Mouse (Mus musculus) kidney, embryonic 14.5 days (tissue): Measurements from ENCODE around the gene Gm17655. TPM values are rescaled to one million over a fixed set of nuclear protein-coding genes. Genes with fewer than 3 reads are reported as not detected.

Source experiments
- ATAC-seq: fragments of 200-750 bp; cut with Nextera tagmentation; 2 replicates; pipeline ENCODE4 v1.8.0; 2017; ENCODE audit warnings: moderate number of reproducible peaks, mild to moderate bottlenecking, moderate TSS enrichment, moderate library complexity; ENCODE audit not compliant: low FRiP score, low TSS enrichment
- H3K27ac ChIP-seq: fragments of 300-500 bp; sonication (generic); 2 replicates; pipeline ENCODE4 v1.5.1; 2014; ENCODE audit warnings: low read depth, mild to moderate bottlenecking, low read length, moderate library complexity, mixed read lengths
- H3K27me3 ChIP-seq: fragments of 300-500 bp; sonication (generic); 2 replicates; pipeline ENCODE4 v1.6.1; 2014; ENCODE audit warnings: mild to moderate bottlenecking, low read length; ENCODE audit not compliant: control insufficient read depth, insufficient read depth
- H3K36me3 ChIP-seq: fragments of 300-500 bp; sonication (generic); 2 replicates; pipeline ENCODE4 v1.6.1; 2014; ENCODE audit warnings: low read length, mixed read lengths; ENCODE audit not compliant: control insufficient read depth, insufficient read depth
- H3K4me1 ChIP-seq: fragments of 300-500 bp; sonication (generic); 2 replicates; pipeline ENCODE4 v1.6.1; 2014; ENCODE audit warnings: low read length, mixed read lengths; ENCODE audit not compliant: control insufficient read depth, insufficient read depth
- H3K4me2 ChIP-seq: fragments of 300-500 bp; sonication (generic); replicated peaks from 2 replicates; pipeline ENCODE4 v1.6.1; 2014; ENCODE audit warnings: low read depth, mild to moderate bottlenecking, low read length
- H3K4me3 ChIP-seq: fragments of 300-500 bp; sonication (generic); 2 replicates; pipeline ENCODE4 v1.5.1; 2014; ENCODE audit warnings: mild to moderate bottlenecking, low read length
- H3K9ac ChIP-seq: fragments of 300-500 bp; sonication (generic); 2 replicates; pipeline ENCODE4 v1.6.1; 2014; ENCODE audit warnings: low read depth, mild to moderate bottlenecking, low read length, moderate library complexity
- H3K9me3 ChIP-seq: fragments of 300-500 bp; sonication (generic); 2 replicates; pipeline ENCODE4 v1.6.1; 2016; ENCODE audit warnings: low read length; ENCODE audit not compliant: control insufficient read depth
- WGBS: fragments of 180-500 bp; shearing (Covaris S2); extraction: QIAGEN DNeasy Blood & Tissue Kit; methylation state at CpG from one replicate; pipeline ENCODE4 v1.1.7; 2014; 5-methylcytosine and 5-hydroxymethylcytosine counted together
- polyA plus RNA-seq: library from polyadenylated mRNA; unstranded; fragments of >200 nt; fragmentation: Nextera tagmentation; extraction: Ambion mirVana; gene quantifications from 2 replicates; pipeline ENCODE4 v1.2.1, GENCODE M21; 2014

Gene Gm17655
- polyA plus RNA-seq, 1 experiment from 2014 or later: 5.3 TPM

DNA sequence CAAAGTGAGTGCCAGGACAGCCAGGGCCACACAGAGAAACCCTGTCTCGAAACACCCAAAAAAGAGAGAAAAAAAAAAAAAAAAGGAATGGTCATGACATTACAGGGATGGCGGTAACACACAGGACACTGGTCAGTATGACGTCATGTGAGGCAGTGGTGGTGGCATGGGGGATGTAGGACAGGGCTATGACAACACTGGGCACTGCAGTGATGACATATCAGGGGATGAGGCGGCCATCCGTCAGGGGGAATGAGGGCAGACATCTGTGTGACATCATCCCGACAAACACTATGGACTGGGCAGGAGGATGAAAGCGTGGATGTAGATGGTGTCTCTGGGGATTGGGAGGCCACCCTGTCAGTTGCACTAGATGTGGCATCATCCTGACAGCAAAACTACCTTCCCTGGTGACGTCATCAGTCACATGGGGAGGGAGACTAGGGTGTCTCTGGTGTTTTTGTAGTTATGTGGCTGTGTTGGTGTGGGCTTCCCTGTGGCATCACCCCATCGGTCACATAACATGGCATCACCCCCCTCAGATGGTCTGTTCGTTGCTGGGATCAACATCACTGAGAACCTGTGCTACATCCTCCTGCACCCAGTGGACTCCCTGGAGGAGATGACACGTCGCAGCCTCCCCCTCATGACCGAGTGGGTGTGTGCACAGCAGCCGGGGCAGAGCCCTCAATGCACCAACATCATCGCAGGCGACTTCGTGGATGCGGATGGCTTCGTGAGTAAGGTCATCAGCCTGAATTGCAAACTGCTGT is 30.7 kb upstream of the Gm17655 start:
- Histone ChIP-seq H3K4me3 (no peak overlapping the region), H3K4me1 (peaks cover 24% of the 10 kb centered on the region), H3K27ac (no peak overlapping the region), H3K9me3 (no peaks in the 10 kb centered on the region), H3K36me3 (peaks cover 38% of the 10 kb centered on the region), H3K27me3 (no peaks in the 10 kb centered on the region), H3K9ac (no peak overlapping the region), H3K4me2 (no peak overlapping the region)
- 95% methylated on average over 19 of the region's 19 CpGs for WGBS
- no peak for ATAC-seq

DNA sequence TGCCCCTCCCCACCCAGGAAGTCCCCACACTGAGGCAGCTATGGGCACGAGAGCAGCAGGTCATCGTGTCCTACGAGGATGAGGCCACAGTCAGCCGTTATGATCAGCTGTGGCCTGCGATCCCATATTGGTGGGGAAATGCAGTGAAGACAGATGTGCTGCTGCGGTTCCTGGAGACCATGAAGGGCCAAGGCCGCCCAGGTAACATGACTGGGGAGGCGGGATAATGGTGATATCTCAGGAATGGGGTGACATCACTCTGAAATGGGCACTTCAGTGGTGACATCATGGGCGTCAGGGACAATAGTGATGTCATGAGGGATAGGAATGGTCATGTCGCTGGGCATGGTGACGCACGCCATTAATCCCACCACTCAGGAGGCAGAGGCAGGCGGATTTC is 30.1 kb upstream of the Gm17655 start:
- 90% methylated on average over 13 of the region's 13 CpGs for WGBS
- no peak overlapping the region for H3K4me3 ChIP-seq
- peaks cover 38% of the 10 kb centered on the region for H3K36me3 ChIP-seq
- no peak overlapping the region for H3K9ac ChIP-seq
- H3K27me3 ChIP-seq: no peaks in the 10 kb centered on the region
- no peak overlapping the region for H3K27ac ChIP-seq
- no peaks in the 10 kb centered on the region for H3K9me3 ChIP-seq
- peaks cover 24% of the 10 kb centered on the region for H3K4me1 ChIP-seq
- no peak overlapping the region for H3K4me2 ChIP-seq
- no peak for ATAC-seq

DNA sequence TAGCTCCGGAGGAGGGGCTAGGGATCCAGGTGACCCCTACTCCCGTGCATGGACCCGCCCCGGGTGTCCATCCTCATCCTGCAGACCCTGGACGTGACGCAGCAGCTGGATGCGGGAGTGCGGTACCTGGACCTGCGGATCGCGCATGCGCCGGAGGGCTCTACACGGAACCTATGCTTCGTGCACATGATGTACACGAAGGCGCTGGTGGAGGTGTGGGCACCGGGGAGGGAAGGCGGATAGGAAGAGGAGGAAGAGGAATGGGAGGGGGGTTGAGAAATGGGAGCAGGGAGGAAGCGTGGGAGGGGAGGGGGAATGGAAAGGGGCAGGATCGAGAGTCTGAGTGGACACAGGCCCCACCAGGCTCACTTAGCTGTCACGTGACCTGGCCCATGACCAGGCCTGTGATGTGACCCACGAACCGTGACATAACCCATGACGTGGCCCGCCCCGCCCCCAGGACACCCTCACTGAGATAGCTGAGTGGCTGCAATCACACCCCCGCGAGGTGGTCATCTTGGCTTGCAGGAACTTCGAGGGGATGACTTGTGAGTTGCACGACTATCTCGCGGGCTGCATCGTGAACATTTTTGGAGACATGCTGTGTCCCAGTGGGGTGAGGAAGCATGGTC is 29.5 kb upstream of the Gm17655 start:
- Histone ChIP-seq H3K4me3 (peak overlapping the region; percentile 34), H3K9ac (no peak overlapping the region), H3K4me1 (peaks cover 24% of the 10 kb centered on the region), H3K9me3 (no peaks in the 10 kb centered on the region), H3K4me2 (peak overlapping the region; percentile 59), H3K27ac (no peak overlapping the region), H3K27me3 (no peaks in the 10 kb centered on the region), H3K36me3 (peaks cover 38% of the 10 kb centered on the region)
- peak; percentile 37 for ATAC-seq
- 20% methylated on average over 34 of the region's 34 CpGs for WGBS

DNA sequence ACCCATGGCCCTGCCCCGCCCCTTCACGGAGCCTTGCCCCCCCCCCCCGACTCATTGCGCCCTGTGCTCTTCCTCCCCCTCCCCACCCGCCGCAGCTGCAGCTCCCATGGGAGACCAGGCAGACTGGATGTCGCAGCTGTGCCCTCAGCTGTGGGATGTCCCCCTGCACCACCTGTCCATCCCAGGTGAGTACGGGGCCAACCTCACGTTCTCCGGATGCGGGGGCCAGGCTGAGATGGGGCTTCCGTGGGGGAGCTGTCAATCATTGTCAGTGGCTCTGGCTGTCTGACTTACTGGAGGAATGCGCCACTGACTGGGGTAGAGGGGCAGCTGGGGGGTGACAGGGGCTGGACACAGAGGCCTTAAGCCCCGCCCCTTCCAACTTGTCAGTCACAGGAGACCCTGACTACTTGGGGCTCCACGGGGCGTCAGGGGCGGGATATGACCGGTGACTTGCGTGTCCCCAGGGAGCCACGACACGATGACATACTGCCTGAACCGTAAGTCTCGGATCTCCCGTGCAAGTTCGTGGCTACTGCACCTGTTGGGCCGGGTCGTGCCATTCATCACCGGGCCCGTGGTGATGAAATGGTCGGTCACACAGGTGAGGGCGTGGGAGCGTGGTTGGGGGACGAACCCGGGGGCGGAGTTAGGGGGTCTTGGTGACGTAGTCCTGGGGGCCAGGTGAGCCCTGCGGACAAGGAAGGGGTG is 28.8 kb upstream of the Gm17655 start:
- H3K36me3 ChIP-seq: peaks cover 33% of the 10 kb centered on the region
- H3K9me3 ChIP-seq: no peaks in the 10 kb centered on the region
- H3K4me1 ChIP-seq: peaks cover 18% of the 10 kb centered on the region
- H3K4me3 ChIP-seq: peak overlapping the region; percentile 34
- H3K9ac ChIP-seq: no peak overlapping the region
- 1% methylated on average over 31 of the region's 37 CpGs for WGBS
- ATAC-seq: peak; percentile 48
- peak overlapping the region; percentile 59 for H3K4me2 ChIP-seq
- no peaks in the 10 kb centered on the region for H3K27me3 ChIP-seq
- H3K27ac ChIP-seq: no peak overlapping the region

DNA sequence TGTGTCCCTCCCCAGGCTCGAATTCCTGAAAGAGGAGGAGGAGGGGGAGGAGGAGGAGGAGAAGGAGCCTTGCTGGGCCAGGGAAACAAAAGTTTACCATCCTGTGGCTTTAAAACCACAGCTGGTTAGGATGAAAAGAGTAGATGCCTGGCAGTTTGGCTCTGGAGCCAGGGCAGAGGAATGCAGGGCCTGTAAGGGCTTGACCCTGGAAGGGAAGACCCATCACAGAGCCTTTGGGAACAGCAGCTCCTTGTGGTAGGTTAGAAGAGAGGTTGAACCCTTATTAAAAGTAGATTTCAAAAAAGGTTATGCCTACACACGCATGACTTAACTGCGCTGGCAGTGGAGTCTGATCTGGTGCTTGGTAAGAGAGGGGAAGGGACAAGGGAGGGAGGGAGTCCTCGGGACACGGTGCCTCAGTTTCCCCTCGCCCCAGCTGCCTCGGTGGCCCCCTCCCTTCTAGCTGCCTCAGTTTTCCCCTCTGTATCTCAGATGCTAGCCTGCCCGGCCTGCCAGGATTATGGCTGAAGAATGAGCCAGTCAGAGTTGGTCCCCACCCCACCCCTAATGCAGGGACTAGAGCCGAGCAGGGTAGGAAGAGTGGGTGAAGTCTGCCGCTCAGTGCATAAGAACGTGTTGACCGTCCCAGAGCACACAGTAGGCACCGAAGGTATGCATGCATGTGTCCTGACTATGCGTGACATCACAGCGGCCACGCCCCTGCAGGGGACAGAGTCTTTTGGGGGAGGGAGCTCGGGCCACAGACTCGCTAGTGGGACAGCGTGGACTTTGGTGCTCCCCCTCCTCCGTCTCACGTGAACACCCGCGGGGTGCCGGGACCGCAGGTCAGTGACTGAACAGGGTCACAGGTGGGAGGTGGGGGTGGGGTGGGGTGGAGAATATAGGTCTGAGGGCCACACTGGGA is 27.6 kb upstream of the Gm17655 start, which contains the start of gene Plcxd1:
TSS of gene Plcxd1 (plus strand) at position 314 of the 925 bp plus-strand sequence.
- 11% methylated on average over 25 of the region's 25 CpGs for WGBS
- Histone ChIP-seq H3K27ac (no peak within 1 kb of the TSS), H3K4me3 (peak within 1 kb of the TSS; percentile 34; the same call in 1 of the 2 replicates), H3K4me2 (peak within 1 kb of the TSS; percentile 59), H3K27me3 (no peaks in the 10 kb centered on the region), H3K9ac (no peak within 1 kb of the TSS), H3K9me3 (no peaks in the 10 kb centered on the region), H3K4me1 (peaks cover 18% of the 10 kb centered on the region), H3K36me3 (peaks cover 22% of the 10 kb centered on the region)
- ATAC-seq: peak; percentile 9; the same call in 1 of the 2 replicates

DNA sequence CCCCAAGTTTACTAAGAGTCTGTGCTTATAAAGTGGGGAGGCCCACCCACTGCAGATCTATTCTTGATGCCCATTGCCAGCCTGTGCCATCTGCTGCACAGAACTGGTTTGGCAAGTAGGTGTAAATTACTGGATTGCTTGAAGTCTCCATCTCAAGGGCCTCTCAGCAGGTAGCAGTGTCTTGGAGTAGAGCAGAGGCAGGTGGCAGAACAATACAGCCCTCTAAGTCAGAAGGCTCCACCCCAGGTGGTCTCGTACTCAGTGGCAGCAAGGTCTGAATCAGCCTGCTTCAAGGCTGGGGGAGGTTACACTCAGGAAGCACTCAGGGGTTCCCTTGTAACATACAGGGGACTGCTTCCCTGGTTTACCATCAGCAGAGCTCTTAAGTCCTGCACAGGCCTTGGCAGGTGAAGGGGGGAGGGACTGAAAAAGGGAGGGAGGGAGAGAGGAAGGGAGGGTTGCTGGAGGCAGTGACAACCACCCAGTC is 26.7 kb upstream of the Gm17655 start:
- Histone ChIP-seq H3K4me1 (peaks cover 18% of the 10 kb centered on the region), H3K27me3 (no peaks in the 10 kb centered on the region), H3K4me3 (no peak overlapping the region), H3K9me3 (no peaks in the 10 kb centered on the region), H3K9ac (no peak overlapping the region), H3K36me3 (peaks cover 13% of the 10 kb centered on the region), H3K27ac (no peak overlapping the region), H3K4me2 (no peak overlapping the region)
- no peak for ATAC-seq
- WGBS: 61% methylated on average over 1 of the region's 1 CpGs

DNA sequence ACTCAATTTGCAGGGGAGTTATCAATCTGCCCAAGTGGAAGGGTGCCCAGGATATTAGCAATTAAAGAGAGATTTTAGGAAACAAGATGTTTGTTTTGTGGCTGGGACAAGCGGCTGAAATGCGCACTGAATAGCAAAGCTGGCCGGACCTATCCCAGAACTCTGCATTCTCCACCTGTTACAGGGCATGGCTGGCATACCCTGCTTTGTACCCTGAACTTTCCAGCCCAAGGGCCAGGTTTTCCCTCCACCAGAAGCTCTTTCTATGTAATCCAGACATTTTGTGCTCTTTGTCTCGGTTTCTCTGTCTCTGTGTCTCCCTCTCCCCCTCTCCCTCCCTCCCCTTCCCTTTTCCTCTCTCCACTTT is 22.5 kb upstream of the Gm17655 start:
- no peaks in the 10 kb centered on the region for H3K9me3 ChIP-seq
- H3K4me3 ChIP-seq: peak overlapping the region; percentile 44
- H3K9ac ChIP-seq: peak overlapping the region; percentile 12; the same call in 1 of the 2 replicates
- peak; percentile 38; the same call in 1 of the 2 replicates for ATAC-seq
- H3K27ac ChIP-seq: peak overlapping the region; percentile 32; the same call in 1 of the 2 replicates
- WGBS: 9% methylated on average over 4 of the region's 4 CpGs
- H3K4me2 ChIP-seq: peak overlapping the region; percentile 65
- no peaks in the 10 kb centered on the region for H3K36me3 ChIP-seq
- H3K27me3 ChIP-seq: no peaks in the 10 kb centered on the region
- no peaks in the 10 kb centered on the region for H3K4me1 ChIP-seq
